Mouse (Mus musculus) v-Abl transformed pro-B cells (cell line): ENCODE results near the gene Fam107a.
"Not testable (repeated sequence)": the region's sequence is repeated elsewhere in the genome, so short reads cannot be mapped to it uniquely, and the experiment has no call there.

Experiments used
- in situ Hi-C, 2 experiments: fragments of 400-800 bp; cut with MboI; formaldehyde crosslinking; loops; one replicate each; pipeline ENCODE4 v1.15.1; 2025; ENCODE audit not compliant: unreplicated experiment in 2 of 2

The Fam107a gene

DNA sequence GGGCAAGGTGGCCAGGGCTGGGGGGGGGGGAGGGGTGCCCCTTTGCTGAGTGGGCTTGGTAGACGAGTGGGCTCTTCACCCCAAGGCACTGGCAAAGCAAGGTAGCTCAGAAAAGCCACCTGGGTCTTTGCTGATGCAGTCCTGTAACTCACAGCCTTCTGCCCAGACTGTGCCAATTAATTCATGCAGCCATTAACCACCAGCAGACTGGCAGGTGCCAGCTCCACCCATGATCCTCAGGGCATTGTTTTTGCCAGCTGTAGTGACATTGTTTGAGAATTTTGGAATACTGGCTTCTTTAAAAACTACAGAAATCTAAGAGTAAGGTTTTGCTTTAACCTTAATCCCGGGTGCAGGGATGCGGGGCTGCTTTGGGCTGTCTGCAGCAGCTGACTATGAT, 2.7 kb upstream of the Fam107a start:
- in situ Hi-C loops, result no loop called here

DNA sequence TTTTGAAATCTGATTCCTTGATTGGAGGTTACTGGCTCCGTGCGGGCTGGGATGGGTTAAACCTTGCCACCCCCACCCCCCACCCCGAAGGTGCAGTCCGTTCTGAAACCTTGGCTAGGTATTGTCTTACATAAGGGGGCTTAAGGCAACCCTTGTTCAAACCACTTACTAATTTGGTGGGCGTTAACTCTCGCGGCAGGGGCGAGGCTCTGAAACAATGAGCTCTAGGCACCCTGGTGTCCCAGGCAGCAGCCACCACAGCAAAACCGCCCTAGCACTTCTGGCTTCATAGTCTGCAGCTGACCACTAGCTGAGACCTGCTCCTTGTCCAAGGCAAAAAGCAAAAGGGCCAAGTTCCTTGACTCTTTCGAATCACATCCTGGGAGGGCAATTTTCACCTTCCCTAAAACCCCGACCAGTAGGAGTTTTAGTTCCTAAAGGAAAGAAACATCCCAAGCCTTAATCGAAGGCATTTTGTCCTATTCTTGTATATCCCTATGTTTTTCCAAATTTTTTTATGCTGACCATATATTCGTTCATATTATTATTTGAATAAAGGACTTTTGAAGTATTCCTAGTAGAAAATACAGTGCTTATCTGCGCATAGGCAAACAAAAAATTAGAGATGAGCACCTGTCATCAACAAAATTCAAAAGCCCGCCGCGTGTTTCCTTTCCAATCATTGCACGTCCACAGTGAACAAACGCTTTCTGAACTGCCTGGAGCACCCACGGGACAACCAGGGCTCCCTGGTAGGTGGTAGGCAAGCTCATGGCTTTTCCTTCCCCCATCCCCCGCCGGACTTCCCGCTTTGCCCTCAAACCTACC, 1.2 kb downstream of the Fam107a start:
- in situ Hi-C loops, result no loop called here

DNA sequence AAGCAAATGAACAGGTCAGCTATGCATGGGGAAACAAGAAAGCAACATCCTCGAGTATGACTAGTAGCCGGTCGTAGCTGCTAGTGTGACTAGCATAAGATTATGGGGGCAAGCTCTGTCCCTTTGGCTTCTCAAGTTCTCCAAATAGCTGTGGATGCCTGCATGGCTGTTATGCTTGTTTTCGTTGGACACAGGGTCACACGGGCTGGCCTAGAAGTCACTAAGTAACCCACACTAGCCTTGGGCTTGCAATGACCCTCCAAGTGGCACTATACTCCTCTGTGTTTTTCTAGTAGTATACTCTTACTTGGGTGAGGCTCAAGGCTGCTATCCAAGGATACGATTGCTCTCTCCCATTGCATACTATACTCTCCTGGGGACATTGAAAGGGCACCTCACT, 2.7 kb downstream of the Fam107a start:
- in situ Hi-C loops, result no loop called here

DNA sequence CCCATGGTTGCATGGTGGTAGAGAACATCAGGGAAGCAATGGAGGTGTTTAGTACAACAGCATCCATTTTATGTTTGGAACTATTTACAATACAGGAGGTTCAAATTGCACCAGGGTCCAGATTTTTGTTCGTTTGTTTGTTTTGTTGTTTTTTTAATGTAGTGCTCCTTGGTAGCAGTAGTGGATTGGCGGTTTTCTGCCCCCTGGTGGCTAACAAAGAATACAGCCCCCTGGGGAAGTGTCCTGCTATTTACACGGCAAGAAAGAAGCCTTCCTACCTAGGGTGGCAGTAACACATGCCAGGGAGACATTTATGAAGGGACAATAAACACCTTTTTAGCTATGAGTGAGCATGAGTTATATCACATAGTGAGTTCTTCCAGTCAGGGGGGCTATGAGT, 3.3 kb downstream of the Fam107a start:
- in situ Hi-C loops, result no loop called here

DNA sequence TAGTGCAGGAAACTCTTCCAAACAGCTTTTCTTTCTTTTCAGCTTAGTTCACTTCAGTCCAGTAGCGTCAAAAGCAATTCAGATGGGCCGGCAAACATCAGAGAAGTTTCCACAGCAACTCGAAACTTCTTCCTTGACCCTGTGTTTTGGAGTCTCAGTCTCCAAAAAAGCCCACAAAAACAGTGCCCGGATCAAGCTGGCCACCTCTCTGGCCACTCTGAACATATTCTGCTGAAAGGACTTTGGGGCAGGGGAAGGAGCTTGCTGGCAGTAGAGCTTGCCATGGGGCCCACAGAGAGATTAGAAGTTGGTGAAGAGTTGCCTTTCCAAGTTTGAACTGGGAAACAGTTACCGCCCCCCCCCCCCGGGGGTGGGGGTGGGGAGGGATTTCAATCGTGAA, 3.9 kb downstream of the Fam107a start:
- in situ Hi-C loops, result no loop called here

DNA sequence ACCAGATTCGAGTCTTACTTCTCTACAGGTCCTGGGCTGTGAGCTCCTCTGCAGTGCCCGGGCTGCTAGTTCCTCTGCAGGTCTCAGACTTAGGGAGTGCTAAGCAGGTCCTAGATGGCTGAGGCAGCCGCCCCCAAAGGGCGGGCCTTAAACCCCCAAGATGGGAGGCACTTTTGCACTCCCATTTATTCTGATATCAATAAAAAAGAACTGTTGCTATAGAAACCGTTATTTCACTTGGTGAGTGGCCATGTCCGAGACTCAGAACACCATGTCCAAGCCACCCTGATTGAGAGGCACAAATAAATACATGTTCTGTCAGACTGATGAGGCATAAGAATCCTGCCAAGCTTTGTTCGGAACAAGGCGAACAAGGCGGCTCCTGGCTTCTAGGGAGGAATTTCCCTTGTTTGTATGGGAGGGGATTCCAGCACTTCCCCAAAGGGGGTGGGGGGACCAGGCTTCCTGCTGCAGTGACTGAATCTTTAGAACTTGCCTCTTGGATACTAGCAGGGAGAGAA, 8.1 kb downstream of the Fam107a start:
- in situ Hi-C loops, result no loop called here

DNA sequence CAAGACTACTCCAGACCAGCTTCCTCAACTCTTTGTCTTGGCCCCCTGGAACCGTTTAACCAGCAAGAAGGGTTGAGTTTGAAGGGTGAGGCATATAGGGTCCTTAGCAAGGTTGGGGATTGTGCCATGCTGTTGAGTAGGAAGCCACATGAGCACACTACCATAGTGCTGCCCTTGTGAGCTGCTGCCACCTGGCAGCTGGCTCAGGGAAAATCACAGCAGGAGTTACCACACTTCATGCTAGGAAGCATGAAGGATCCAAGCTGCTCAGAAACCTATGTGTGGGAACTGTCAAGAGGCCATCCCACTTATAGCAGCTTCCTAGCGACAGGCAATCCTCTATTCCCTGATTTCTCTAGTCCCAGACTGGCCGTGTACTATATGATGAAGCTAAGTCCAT, 9.2 kb downstream of the Fam107a start:
- in situ Hi-C loops, result no loop called here

DNA sequence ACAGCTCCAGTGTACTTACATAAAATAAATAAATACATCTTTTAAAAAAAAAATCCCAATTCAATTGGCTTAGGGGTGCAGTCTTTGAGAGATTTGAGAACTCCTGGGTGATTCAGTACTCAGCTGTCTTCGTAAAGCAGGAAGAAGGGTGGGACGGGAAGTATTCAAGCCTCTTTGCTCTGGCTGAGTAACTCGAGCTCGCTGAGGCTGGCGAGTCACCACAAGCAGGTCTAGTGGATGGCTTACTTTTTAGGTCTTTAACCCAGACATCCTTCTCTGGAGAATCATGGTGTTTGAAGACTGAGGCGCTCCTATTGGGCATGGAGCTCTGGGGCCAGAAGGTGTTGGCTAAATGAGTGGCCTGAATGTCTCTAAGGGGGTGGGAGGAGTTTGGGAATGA, 10.9 kb downstream of the Fam107a start:
- in situ Hi-C loops, result no loop called here

DNA sequence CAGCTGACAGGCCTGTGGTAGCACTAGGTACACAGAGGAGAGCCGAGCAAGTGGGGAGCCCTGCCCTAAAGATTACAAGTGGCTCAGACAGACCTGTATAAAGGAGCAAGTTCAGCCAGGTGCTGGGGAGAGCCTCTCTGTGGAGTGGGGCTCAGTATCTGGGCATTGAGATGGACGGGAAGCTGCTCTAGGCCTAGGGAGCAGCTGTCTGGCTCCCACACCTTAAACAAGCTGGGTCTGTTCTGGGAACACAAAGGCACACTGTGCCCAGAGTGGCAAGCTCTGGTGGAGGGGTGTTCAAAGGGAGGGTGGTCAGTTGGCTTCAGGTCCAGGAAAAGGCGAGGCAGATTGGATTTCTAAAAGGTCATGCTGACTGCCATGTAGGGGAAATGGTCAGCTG, 12.8 kb downstream of the Fam107a start:
- in situ Hi-C loops, result no loop called here

DNA sequence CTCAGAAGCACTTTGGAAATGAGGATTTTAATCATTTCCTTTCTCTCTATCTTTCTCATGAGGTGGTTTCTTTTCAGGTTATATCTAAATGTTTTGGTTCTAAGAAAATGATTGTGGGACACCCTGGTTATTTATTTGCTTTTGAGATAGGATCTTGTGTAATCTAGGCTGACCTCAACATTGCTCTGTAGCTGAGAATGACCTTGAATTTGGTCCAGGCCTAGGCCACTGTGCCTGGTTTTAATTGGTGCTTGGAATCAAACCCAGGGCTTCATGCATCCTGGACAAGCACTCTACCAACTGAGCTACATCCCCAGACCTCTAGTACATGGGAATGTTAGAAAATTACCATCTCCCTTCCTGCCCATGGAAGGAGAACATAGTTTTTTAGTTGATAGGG, 13.7 kb downstream of the Fam107a start:
- in situ Hi-C loops, result no loop called here

DNA sequence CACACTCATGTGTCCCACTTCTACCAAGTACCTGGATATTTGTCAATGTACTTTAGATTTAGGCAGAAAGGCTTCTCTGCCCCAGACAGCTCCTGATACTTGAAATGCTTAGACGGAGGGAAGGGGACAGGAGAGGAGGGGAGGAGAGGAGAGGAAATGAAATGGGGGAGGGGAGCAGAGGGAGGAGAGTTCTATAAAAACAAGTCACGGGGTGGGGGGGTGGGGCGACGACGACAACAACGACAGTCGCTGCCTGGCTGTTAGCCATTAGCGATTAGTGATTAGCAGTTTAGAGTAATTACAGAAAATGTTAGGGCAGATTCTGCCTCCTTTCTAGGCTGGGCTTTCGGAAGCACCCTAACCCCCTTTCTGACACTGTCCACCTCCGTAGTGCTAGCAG, 15.1 kb downstream of the Fam107a start:
- in situ Hi-C loops, result no loop called here

DNA sequence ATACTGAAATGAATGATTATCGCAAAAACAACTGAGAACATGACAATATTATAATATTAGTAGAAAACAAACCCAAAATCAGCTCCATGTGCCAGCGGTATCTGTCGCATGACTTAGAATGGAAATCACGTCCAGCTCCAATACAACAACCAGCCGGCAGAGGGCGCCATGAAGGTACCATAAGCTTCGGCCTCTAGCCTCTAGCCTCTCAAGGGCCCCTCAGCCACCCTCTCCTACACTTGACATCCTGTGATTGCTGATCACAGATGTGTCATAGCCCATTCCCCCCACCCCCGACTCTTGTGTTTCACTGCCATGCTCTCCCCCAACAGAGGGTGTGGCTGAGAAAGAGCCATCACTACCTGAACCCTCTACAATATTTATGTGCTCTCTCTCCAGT, 17.5 kb downstream of the Fam107a start:
- in situ Hi-C loops, result no loop called here

DNA sequence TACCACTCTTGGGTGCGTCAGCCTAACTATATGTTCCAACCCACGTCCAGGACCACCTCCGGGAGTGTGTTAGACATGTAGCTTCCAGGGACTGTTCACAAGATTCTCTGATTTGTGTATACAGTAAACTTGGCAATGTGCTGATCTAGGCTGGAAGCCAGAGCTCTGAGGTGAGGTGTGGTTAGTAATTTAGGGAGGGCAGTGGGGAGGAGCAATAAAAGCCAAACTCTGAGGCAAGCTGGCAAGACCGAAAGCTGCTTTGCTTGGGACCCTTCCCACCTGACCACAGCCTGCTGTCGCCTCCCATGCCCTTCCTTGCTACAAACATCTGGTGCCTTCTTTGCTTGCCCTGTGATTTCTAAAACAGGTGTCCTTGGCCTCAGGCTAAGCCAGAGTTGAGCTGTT, 19.9 kb downstream of the Fam107a start:
- in situ Hi-C loops, result no loop called here

DNA sequence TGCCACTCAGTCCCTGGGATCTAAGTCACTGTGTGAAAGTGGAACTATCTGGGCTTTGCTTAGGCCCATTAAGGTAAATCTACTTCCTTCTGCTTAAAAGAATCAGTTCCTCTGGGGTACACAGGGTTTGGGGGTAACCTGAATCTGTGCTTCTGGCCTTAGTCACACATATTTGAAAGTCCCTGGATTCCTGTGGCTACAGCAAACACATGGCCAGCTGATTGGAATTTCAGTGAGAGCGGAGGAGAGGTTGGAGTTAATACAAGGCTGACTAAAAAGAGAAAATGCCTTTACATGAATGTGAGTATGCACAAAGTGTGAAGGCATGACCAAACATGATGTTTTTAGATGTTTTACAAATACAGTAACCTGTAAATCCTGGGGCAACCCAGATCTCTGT, 23.6 kb downstream of the Fam107a start:
- in situ Hi-C loops, result no loop called here

DNA sequence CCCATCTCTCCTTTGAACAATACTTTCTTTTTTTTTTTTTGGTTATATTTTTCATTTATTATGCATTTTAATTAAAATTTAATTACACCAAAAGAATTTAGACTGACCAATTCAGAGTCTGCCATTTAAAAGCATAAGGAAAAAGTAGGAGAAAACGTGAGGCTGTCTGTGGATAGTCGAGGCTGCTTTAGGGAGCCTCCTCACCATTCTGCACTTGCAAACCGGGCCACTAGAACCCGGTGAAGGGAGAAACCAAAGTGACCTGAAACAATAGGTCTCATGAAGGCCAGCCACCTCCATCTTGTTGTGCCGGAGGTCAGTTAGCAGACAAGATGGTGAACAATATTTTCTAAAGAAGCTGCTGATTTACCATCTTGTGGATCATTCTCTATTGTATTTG, 31.2 kb downstream of the Fam107a start:
- in situ Hi-C loops, result not testable (repeated sequence)

DNA sequence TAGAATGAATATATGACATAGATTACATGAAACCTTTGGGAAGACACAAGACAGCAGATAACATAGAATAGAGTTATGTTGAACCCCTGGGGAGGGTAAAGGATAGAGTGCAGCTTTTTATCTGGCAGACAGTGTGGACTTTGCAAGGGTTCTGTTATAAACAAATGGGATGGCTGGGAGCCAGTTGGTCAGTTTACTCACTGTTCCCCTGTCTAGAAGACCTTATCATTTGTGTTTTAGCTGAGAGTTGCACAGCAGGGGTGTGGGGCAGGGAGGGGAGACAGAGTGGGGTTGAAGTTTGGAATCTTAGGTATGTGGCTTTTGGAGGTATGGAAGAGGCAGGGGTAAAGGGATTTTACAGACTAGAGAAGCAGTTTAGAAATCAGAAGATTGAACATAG, 34.0 kb downstream of the Fam107a start:
- in situ Hi-C loops, result no loop called here

DNA sequence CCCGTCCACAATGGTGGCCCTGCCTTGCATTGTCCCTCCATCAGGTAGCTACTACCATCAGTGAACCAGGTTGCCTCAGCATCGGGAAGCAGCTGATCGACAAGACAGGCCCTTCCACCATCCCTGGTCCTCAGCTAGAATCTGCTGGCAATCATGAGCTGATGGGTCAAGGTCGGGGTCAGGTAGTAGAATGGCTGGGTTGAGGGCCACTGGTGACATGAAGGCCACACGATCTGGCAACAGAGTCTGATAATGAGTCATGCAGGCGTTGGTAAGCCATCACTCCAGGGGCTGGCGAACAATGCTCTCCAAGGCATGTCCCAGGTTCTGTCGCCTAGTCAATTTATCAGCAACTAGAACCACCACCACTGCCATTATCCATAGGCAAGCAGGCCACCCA, 46.5 kb downstream of the Fam107a start:
- in situ Hi-C loops, result not testable (repeated sequence)

DNA sequence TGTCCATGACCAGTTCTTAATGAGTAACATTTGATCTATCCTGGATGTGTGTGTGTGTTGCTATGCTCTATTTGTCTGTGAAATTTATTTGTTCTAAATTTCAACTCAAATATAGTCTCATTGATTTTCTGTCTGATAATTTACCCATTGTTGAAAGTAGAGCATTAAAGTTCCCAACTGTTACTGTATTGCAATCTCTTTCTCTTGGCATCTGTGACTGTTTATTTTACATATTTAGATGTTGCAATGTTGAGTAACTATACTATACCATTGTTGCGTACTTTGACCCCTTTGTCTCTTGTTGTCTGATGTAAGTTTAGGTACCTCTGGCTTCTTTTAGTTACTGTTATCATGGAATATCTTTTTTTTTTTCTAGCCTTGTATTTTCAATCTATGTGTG, 53.4 kb downstream of the Fam107a start:
- in situ Hi-C loops, result no loop called here

DNA sequence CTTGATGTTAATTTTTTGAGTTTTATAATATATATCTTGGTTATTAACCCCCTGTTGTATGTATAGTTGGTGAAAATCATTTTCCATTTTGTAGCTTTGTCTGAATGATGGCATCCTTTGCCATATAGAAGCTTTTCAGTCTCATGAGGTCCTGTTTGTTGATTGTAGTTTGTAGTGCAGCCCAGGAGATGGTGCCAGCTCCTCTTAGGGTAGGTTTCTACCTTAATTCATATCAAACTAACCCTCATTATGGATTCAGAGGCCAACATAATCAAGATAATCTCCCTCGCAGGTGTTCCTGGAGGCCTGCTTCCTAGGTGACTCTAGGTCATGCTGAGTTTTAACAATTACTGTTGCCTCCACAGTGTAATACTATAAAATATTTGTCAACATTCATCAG, 55.6 kb downstream of the Fam107a start:
- in situ Hi-C loops, result no loop called here

DNA sequence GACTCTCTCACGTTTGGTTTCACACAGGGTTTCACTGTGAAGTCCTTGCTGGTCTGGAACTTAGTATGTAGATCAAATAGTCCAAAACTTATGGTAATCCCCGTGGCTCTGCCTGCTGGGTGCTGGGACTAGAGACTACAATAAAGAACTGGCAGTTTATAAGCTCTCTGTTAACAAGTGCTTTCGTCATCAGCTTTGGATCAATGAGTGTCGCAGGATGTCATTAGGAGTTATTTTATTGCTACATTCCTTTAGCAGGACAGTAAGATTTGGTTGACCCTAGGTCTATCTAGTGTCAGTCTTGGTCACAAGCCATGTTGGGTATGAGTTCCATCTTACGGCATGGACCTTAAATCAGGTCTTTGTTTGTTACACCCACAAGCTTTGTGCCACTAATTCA, 57.6 kb downstream of the Fam107a start:
- in situ Hi-C loops, result no loop called here

DNA sequence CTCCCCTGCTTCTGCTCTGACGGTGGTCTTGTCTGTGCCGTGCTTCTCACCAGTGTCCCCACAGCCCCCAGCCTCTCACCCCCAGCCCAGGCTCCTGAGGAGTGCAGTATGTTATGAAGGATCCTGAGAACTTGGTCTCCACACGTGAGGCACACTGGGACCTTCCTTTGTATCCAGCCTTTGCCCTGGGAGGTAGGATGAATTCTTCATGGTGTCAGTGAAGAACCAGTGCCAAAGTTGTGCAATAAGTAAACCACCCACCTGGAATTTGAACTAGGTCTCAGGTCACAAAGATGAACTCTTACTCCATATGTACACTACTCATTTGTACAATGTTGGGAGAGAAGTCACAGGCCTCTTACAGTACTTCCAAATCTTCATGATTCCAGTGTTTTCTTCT, 58.7 kb downstream of the Fam107a start, which contains the start of gene Acox2:
Gene Acox2, minus strand, starts transcription at position 188 of the 400 bp plus-strand sequence.
- in situ Hi-C loops, result loop anchor here in 1 of 2 experiments (10.0 kb wide), 1 partner anchor 294 kb away; no protein-coding TSS in a partner anchor

DNA sequence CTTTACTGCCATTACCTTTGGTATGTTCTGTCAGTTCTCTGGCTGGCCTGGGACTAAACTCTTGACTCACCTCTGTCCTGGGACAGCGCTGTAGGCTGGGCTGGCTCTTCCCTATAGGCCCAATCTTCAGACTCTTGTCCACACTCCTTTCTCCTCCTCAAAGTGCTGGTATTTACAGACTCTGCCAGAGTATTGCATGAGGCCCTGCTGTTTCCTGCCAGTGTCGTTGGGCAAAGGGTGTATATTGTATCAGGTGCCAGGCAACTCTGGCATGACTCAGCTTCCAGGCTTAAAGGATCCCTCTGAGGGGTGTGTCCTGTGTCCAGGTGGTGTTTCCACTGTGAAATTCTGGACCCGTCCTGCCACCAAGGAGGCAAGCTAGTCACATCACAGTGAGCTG, 59.1 kb downstream of the Fam107a start:
- in situ Hi-C loops, result loop anchor here in 1 of 2 experiments (10.0 kb wide), 1 partner anchor 294 kb away; no protein-coding TSS in a partner anchor
